Mouse (Mus musculus): ENCODE results near the gene Gdnf.

The Gdnf gene

GRCm38 (mm10) chr15:7810556-7811252 is at the start of gene Gdnf:
Gene Gdnf (plus strand): TSS chr15:7810846.
- peak; percentile 68 for DNase-seq (ENCODE audit: low read depth, low spot score)

DNA sequence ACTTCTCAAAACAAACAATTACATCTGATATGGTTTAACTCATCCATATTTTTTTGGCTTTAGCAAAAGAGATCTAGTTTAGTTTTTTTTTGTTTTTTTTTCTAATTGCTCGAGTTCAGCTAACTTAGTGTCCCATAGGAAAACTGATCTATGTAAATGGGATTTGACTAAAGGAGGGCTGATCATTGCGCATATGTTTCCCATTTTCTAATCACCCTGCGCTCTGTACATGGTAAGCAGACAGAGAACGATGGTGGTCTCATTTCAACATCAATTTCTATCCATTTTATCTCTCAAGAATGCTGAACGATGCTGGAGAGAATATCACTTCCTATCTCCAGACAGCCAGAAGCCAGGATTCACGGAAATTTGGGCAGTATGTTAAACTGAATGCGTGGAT is 43.5 kb upstream of the Gdnf start:
- DNase-seq (ENCODE audit: low read depth, low spot score) = no peak

- no peak for DNase-seq (ENCODE audit: low read depth, low spot score)
Observed at GRCm38 (mm10) chr15:7772983-7773382, 37.7 kb upstream of the Gdnf start.

DNA sequence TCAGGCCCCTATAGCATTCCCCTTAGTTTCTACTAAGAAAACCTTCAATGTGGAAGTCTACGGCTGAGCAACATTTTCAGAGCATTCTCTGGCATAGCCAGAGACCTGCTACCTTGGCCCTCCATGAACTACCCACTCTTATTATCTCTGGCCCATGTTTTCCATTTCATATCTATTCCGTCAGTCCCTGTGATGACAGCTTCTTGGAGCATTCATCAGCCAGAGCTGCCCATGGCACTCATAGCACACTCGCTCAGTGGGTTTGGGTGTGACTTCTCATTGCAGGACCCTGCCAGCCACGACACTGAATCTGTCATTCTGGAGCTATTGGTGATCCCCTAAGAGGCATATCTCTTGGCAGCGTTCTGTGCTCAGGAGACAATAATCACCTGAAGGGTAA is 29.1 kb upstream of the Gdnf start:
- DNase-seq (ENCODE audit: low read depth, low spot score) = no peak

GRCm38 (mm10) chr15:7809841-7810391 is 730 bp upstream of the Gdnf start:
- peak; percentile 66 for DNase-seq (ENCODE audit: low read depth, low spot score)

- peak; percentile 50 for DNase-seq (ENCODE audit: low read depth, low spot score)
Observed at GRCm38 (mm10) chr15:7811253-7811625, 593 bp downstream of the Gdnf start.

GRCm38 (mm10) chr15:7811856-7812733 is 1.4 kb downstream of the Gdnf start:
- DNase-seq (ENCODE audit: low read depth, low spot score) = peak; percentile 40

- peak; percentile 85 for DNase-seq (ENCODE audit: low read depth, low spot score)
Observed at GRCm38 (mm10) chr15:7812872-7813530, 2.4 kb downstream of the Gdnf start.

- peak; percentile 29 for DNase-seq (ENCODE audit: low read depth, low spot score)
Observed at GRCm38 (mm10) chr15:7813531-7814370, 3.1 kb downstream of the Gdnf start.

DNA sequence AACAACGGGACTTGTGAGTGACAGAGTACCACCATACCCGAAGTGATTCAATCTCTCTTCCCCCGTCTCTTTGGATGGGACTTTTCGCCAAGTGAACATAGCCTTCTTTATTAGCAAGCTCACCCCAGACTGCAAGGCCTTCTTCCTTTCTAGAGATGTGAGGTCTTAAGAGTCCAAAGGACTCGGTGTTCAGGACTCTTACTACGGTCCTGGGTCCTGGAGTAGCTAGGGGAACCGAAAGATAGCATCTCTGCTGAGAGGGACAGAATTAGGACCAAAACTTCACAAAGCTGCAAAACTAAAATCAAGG is 3.7 kb downstream of the Gdnf start:
- DNase-seq (ENCODE audit: low read depth, low spot score) = peak; percentile 23

GRCm38 (mm10) chr15:7814917-7815316 is 4.3 kb downstream of the Gdnf start:
- DNase-seq (ENCODE audit: low read depth, low spot score) = no peak

DNA sequence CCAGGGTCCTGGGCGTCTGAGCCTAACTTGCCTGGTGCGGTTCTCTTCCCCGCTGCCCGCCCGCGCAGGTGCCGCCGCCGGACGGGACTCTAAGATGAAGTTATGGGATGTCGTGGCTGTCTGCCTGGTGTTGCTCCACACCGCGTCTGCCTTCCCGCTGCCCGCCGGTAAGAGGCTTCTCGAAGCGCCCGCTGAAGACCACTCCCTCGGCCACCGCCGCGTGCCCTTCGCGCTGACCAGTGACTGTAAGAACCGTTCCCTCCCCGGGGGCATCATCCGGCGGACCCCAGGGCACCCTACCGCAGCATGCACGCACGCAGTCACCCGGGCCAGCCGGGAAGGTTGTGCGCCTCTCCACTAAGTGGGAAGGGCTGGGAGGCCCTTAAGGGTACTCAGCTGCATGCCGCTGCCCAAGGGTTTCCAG is 4.9 kb downstream of the Gdnf start:
- peak; percentile 30 for DNase-seq (ENCODE audit: low read depth, low spot score)

DNA sequence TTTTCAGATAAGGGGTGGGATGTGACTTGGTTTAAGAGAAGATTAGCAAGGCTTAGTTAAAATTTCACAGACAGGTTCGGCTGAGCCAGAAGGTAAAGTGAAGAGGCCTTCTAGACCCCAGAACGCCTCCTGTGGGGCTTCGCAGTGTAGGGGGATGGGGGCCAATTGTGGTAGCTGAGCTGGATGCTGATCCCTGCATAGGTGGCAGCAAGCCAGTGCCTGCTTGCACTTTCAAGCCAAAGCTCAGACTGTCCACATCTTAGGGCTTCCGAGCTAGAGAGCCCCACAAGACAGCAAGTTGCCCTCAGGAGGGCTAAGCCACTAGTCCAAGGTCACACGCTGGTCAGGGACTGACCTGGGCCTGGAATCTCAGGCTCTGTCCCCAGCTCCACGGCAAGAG is 13.2 kb downstream of the Gdnf start:
- DNase-seq (ENCODE audit: low read depth, low spot score) = no peak

DNA sequence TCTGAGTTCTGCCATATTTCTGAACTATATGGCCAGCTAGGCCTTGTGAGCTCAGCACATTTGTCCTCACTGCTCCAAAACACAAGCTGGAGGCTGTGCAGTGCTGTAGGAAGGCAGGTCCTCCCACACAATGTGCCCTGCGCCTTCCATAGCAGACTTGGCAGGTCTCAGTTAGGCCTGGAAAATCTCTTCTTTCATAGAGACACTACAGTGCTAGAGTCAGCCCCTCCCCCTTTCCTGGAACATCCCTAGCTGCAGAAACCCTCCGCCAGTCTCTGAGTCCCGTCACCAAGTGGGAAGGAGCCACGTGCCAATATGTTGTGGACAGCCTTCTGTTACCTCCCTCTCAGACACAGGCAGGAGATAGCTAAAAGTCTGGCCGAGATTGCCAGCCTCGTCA is 14.9 kb downstream of the Gdnf start:
- no peak for DNase-seq (ENCODE audit: low read depth, low spot score)

- DNase-seq (ENCODE audit: low read depth, low spot score) = no peak
Observed at GRCm38 (mm10) chr15:7835404-7835803, 24.8 kb downstream of the Gdnf start.

- DNase-seq (ENCODE audit: low read depth, low spot score) = no peak
Observed at GRCm38 (mm10) chr15:7838060-7838920, 27.6 kb downstream of the Gdnf start.

DNA sequence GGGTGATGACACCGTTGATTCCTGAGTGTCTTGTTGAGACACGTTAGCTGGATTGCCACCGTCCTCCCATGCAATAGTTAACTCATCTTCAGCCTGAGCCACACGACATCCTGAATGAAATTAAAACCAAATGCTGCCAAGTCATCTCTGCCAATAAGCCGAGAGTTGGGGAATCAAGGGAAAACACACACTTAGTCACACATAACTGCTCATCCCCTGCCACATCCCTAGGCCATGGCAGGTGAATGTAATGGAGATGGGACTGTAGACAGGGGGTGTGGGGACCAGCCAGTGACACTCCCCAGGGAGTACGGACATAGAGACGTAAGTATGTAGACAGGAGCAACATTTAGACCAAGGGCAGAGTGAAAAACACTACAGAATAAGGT is 28.3 kb downstream of the Gdnf start:
- no peak for DNase-seq (ENCODE audit: low read depth, low spot score)

- DNase-seq (ENCODE audit: low read depth, low spot score) = no peak
Observed at GRCm38 (mm10) chr15:7841664-7842063, 31.0 kb downstream of the Gdnf start.

GRCm38 (mm10) chr15:7842398-7842797 is 31.8 kb downstream of the Gdnf start:
- no peak for DNase-seq (ENCODE audit: low read depth, low spot score)

DNA sequence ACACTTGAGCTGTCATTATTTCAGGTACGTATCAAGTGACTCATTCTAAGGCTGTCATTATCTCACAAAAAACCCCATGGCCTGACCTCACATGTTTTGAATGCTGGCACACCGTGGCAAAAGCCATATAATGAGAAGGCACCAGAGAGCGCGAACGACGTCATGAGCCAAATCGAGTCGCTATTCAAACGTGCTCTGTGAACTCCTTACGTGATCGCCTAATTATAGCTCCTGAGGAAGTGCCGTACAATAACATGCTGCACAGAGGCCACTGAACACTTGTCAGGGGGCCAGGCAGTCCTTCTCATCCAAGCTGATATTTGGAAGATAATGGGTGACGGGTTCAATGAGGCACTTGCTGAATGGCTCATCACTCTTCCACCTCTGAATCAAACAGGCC is 46.8 kb downstream of the Gdnf start:
- DNase-seq (ENCODE audit: low read depth, low spot score) = no peak
